Mouse (Mus musculus) monocyte, adult 5-6 weeks (primary cell): ENCODE data around the gene Kars. TPM values are rescaled to one million over a fixed set of nuclear protein-coding genes. Genes with fewer than 3 reads are reported as not detected.

Source experiments
- ATAC-seq: fragments of 153-309, 156-312 bp; replicated peaks from 2 replicates; pipeline ENCODE4 v1.8.0; 2017; ENCODE audit warnings: mild to moderate bottlenecking; ENCODE audit not compliant: low TSS enrichment, insufficient number of reproducible peaks, severe bottlenecking, poor library complexity, low FRiP score
- total RNA-seq: library from RNA; stranded (forward); fragments of 200-1000, 200-491, 200-594 nt; gene quantifications from 3 replicates; pipeline ENCODE4 v1.2.3, GENCODE M21; 2017

Gene Kars
- total RNA-seq, 1 experiment from 2014 or later = 69.9 TPM

GRCm38 (mm10) chr8:111991278-111991677, 19.8 kb downstream of the Kars start:
- no peak for ATAC-seq

DNA sequence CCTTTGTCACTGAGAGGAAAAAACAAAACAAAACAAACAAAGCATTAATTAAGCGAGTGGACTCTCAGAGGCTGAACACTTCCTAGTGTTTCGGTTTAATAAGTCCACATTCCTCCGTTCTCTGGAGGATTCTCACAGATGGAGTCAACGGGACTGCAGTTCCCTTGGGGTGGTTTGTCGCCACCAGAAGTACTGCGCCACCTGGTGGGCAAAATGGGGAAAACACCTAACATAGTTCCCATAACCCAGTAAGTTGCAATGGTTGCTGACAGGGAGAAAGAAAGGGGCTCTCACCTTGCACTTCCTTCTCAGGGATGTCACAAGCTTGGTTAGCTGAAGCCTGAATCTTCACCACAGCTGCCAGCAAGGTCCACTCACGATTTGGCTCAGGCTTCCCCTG, 21.2 kb downstream of the Kars start:
- ATAC-seq = peak; percentile 54

- ATAC-seq = no peak
These were observed 26.6 kb downstream of the Kars start for GRCm38 (mm10) chr8:111984511-111984910.

DNA sequence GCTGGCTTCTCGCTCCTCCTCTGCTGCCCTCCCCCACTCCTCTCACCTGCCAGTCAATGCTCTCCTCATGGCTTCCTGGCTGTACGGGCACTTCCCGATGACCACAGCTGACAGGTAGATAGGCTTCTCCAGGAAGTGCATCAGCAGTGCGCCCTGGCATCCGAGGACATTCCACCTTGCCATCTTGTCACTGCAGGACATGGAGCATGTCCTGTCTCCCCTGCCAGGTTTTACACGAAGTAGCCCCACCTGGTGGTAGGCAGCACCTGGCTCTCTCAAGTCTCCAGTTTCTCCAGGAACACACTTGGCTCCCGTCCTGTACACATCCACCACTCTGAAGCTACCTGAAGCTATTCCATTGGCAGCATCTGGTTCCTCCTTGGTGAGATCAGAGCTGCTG, 29.0 kb downstream of the Kars start:
- ATAC-seq = no peak

DNA sequence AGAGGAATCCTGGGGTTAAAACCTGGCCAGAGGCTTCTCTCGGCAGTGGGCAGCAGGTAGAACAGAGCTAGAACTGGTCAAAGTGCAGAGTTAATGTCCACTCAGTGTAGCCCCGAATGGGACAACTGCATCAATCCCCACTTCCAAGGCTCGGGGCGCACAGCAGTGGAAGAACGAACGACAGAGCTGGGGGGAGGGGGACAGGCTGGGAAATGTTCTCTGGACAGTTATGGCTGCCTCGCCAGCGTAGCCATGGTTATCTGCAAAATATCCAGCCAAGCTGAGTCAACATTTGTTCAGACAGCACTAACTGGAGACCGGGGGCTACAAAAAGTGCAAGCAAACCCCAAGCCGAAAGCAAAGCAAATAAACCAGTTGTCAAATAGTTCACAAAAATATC, 33.0 kb downstream of the Kars start:
- no peak for ATAC-seq

GRCm38 (mm10) chr8:111976326-111976725, 34.8 kb downstream of the Kars start:
- no peak for ATAC-seq

DNA sequence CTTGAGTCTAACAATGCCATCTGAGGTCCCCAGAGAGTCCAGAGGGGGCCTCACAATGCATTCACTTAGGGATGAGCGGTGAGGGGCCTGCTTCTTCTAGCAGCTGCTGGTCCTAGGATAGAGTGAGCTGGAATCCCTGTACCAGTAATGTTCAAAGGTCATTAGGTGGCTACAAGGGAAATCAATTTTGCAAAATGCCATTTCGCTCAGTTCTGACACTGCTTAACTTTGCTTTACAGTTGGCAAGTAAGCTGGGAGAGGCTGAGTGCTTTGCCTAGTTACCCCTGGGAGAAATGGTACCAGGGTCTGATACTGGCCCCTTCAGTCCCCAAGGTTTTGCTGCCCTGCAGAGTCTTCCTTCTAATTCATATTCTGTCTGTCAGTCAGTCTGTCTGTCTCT, 35.4 kb downstream of the Kars start:
- no peak for ATAC-seq

GRCm38 (mm10) chr8:111974138-111974537, 37.0 kb downstream of the Kars start:
- ATAC-seq = no peak

- ATAC-seq = no peak
These were observed 42.1 kb downstream of the Kars start for GRCm38 (mm10) chr8:111968991-111969390.

DNA sequence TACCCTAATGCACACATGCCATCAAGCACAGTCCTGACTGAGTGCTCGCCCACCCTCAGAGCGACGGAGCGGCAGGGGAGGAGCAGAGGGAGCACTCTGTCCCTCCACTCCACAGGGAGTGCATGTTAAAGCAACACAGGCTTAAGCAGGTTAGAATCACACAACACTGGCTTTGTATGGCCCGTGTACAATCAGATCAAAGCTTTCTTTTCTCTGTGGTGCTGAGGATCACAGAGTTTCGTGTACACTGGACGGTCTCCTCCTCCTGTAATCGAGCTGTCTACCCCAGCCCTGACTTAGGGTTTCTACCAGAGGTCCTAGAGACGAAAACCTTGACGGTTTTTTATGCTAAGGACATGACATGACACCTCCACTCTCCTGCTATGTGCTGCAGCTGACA, 42.6 kb downstream of the Kars start:
- ATAC-seq = no peak

GRCm38 (mm10) chr8:111967246-111967870, 43.8 kb downstream of the Kars start:
- ATAC-seq = no peak

DNA sequence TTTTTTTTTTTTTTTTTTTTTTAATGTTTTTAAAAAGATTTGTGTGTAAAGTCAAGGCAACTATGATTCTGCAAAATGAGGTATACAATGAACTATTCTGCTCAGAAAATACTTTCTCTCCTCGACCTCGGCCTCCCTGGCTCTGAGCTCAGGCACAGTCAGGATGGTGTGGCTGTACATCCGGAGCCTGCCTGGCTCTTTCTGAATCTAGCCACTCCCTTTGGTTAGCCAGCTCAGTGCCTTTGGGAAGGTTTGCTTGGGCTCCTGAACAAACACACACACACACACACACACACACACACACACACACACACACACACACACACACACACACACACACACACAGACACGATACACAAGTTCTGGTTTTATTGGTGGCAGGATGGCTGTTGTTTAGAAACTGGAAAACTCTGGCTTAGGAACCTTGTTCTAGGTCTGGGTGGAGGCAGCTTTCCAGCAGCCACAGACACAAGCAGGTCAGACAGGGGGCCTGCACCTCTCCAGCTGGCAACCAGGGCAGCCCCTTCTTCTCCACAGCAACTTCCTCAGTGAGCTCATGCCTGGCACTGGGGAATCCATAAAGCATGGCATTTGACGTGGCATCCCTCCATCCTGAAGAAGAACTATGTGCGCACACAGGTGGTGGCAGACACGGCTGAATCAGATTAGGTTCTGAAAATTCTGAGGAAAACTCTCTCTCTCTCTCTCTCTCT, 46.1 kb downstream of the Kars start:
- no peak for ATAC-seq

- ATAC-seq = no peak
These were observed 46.8 kb downstream of the Kars start for GRCm38 (mm10) chr8:111964351-111964750.

DNA sequence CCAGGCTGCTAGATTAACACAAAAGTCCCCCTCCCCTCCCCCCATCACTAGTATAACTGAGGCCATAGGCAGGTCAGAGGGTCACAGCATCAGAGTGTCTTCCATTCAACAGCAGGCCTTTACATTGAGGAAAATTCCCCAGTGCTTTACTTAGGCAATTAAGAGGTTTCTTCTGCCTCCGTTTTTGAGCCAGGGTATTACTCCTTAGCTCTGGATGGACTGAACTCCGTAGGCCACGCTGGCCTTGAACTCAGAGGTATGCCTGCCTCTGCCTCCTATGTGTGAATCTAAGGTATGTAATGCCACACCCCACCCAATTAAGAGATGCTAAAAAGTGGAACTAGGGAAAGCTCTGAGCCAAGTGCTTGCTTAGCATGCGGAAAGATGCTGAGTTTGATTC, 47.6 kb downstream of the Kars start:
- ATAC-seq = no peak

DNA sequence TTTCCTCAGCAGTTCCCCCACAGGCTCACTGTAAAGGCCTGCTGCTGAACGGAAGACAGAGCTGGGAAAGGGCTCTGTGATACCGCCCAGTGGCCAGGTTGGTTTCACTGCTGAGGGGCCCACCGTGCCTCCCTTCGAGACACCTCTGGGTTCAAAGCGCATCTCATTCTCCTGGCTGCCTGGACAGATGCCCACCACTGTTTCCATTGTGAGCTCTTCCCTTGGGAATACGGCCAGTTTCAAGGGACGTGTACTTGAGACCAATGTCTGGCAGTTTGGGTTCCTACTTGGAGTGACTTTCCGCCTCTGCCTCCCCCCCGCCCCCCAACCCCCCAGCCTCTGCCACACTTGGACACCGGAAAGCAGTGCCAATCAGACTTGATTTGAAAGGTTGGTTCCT, 48.0 kb downstream of the Kars start:
- no peak for ATAC-seq

- no peak for ATAC-seq
These were observed 48.5 kb downstream of the Kars start for GRCm38 (mm10) chr8:111962589-111962988.

- no peak for ATAC-seq
These were observed 49.8 kb downstream of the Kars start for GRCm38 (mm10) chr8:111961330-111961729.

GRCm38 (mm10) chr8:111960591-111961321, 50.4 kb downstream of the Kars start:
- no peak for ATAC-seq

GRCm38 (mm10) chr8:111957231-111957630, 53.9 kb downstream of the Kars start:
- no peak for ATAC-seq

DNA sequence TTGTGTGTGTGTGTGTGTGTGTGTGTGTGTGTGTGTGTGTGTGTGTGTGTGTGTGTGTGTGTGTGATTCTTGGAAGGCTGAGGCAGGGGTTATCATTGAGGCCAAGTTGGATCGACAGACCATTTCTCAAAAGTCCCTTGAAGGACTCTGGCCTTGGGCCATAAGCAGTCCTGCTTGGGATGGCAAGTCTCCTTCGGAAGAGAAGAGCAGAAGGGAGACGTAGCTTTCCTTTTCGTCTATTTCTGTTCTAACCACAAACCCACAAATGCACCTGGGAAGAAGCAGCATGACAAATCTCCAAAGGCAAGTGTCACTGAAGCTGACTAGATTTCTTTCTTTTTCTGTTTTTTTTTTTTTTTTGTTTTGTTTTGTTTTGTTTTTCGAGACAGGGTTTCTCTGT, 55.2 kb downstream of the Kars start:
- ATAC-seq = no peak
